Mouse (Mus musculus): Measurements from ENCODE around the gene Ints3. TPM values are rescaled to one million over a fixed set of nuclear protein-coding genes. Genes with fewer than 3 reads are reported as not detected.

The Ints3 gene
- polyA plus RNA-seq, 1 experiment from 2014 or later: 9.2 TPM

GRCm38 (mm10) chr3:90448626-90449025 lies 15.2 kb upstream of the Ints3 start:
- no peaks in the 10 kb centered on the region for H3K9me3 ChIP-seq (ENCODE audit: control insufficient read depth, low read length)
- WGBS: 54% methylated on average over 6 of the region's 6 CpGs
- H3K4me2 ChIP-seq (replicated peaks; ENCODE audit: low read depth): no peak overlapping the region
- TF ChIP-seq EP300 (optimal IDR thresholded peaks at IDR 0.05): no peak
- TF ChIP-seq CTCF (IDR thresholded peaks at IDR 0.05; ENCODE audit: low read depth): no peak
- H3K36me3 ChIP-seq (ENCODE audit: control insufficient read depth, insufficient read depth, low read length): no peaks in the 10 kb centered on the region
- ATAC-seq (ENCODE audit: low FRiP score, low TSS enrichment): no peak
- no peak for DNase-seq (ENCODE audit: low spot score)
- H3K9ac ChIP-seq (ENCODE audit: low read length): no peak overlapping the region
- peaks cover 3% of the 10 kb centered on the region; the same call in 1 of the 2 replicates for H3K4me1 ChIP-seq (replicated peaks; ENCODE audit: control insufficient read depth, insufficient read depth)
- no peak overlapping the region for H3K4me3 ChIP-seq (ENCODE audit: low read depth, low read length)
- no peak overlapping the region for H3K27ac ChIP-seq (replicated peaks)
- no peaks in the 10 kb centered on the region for H3K27me3 ChIP-seq (ENCODE audit: control insufficient read depth, insufficient read depth, low read length)

GRCm38 (mm10) chr3:90447123-90447494 lies 13.7 kb upstream of the Ints3 start:
- DNase-seq (ENCODE audit: low spot score) (peak; percentile 22), ATAC-seq (ENCODE audit: low FRiP score, low TSS enrichment) (peak; percentile 47; the same call in 1 of the 2 replicates)
- Histone ChIP-seq H3K4me2 (replicated peaks; ENCODE audit: low read depth) (peak overlapping the region; percentile 40), H3K9ac (ENCODE audit: low read length) (peak overlapping the region; percentile 41; the same call in 1 of the 2 replicates), H3K9me3 (ENCODE audit: control insufficient read depth, low read length) (no peaks in the 10 kb centered on the region), H3K36me3 (ENCODE audit: control insufficient read depth, insufficient read depth, low read length) (no peaks in the 10 kb centered on the region), H3K27me3 (ENCODE audit: control insufficient read depth, insufficient read depth, low read length) (no peaks in the 10 kb centered on the region), H3K4me3 (ENCODE audit: low read depth, low read length) (peak overlapping the region; percentile 15; the same call in 1 of the 2 replicates), H3K27ac (replicated peaks) (peak overlapping the region; percentile 85), H3K4me1 (replicated peaks; ENCODE audit: control insufficient read depth, insufficient read depth) (peaks cover 3% of the 10 kb centered on the region; the same call in 1 of the 2 replicates)
- WGBS: 40% methylated on average over 7 of the region's 7 CpGs
- TF ChIP-seq EP300 (optimal IDR thresholded peaks at IDR 0.05) (no peak), CTCF (IDR thresholded peaks at IDR 0.05; ENCODE audit: low read depth) (no peak)

GRCm38 (mm10) chr3:90446389-90447122 lies 13.1 kb upstream of the Ints3 start:
- H3K27me3 ChIP-seq (ENCODE audit: control insufficient read depth, insufficient read depth, low read length): no peaks in the 10 kb centered on the region
- 0 out of 2 replicates have a peak, but pooled peaks have one; percentile 1 for TF ChIP-seq CTCF (IDR thresholded peaks at IDR 0.05; ENCODE audit: low read depth)
- no peak for TF ChIP-seq EP300 (optimal IDR thresholded peaks at IDR 0.05)
- ATAC-seq (ENCODE audit: low FRiP score, low TSS enrichment): peak; percentile 94
- peak overlapping the region; percentile 85 for H3K27ac ChIP-seq (replicated peaks)
- H3K4me3 ChIP-seq (ENCODE audit: low read depth, low read length): peak overlapping the region; percentile 15; the same call in 1 of the 2 replicates
- H3K4me1 ChIP-seq (replicated peaks; ENCODE audit: control insufficient read depth, insufficient read depth): peaks cover 3% of the 10 kb centered on the region; the same call in 1 of the 2 replicates
- DNase-seq (ENCODE audit: low spot score): peak; percentile 80
- WGBS: under 1% methylated on average over 17 of the region's 17 CpGs
- H3K36me3 ChIP-seq (ENCODE audit: control insufficient read depth, insufficient read depth, low read length): no peaks in the 10 kb centered on the region
- no peaks in the 10 kb centered on the region for H3K9me3 ChIP-seq (ENCODE audit: control insufficient read depth, low read length)
- peak overlapping the region; percentile 40 for H3K4me2 ChIP-seq (replicated peaks; ENCODE audit: low read depth)
- H3K9ac ChIP-seq (ENCODE audit: low read length): peak overlapping the region; percentile 43

- no peaks in the 10 kb centered on the region for H3K36me3 ChIP-seq (ENCODE audit: control insufficient read depth, insufficient read depth, low read length)
- no peaks in the 10 kb centered on the region for H3K9me3 ChIP-seq (ENCODE audit: control insufficient read depth, low read length)
- 65% methylated on average over 11 of the region's 11 CpGs for WGBS
- peak overlapping the region; percentile 40 for H3K4me2 ChIP-seq (replicated peaks; ENCODE audit: low read depth)
- DNase-seq (ENCODE audit: low spot score) (no peak), ATAC-seq (ENCODE audit: low FRiP score, low TSS enrichment) (no peak)
- H3K4me3 ChIP-seq (ENCODE audit: low read depth, low read length): no peak overlapping the region; the same call in 1 of the 2 replicates
- peak overlapping the region; percentile 85 for H3K27ac ChIP-seq (replicated peaks)
- H3K9ac ChIP-seq (ENCODE audit: low read length): no peak overlapping the region
- TF ChIP-seq EP300 (optimal IDR thresholded peaks at IDR 0.05) (no peak), CTCF (IDR thresholded peaks at IDR 0.05; ENCODE audit: low read depth) (no peak)
- H3K4me1 ChIP-seq (replicated peaks; ENCODE audit: control insufficient read depth, insufficient read depth): peaks cover 3% of the 10 kb centered on the region; the same call in 1 of the 2 replicates
- H3K27me3 ChIP-seq (ENCODE audit: control insufficient read depth, insufficient read depth, low read length): no peaks in the 10 kb centered on the region
Observed at GRCm38 (mm10) chr3:90445417-90446200, 12.2 kb upstream of the Ints3 start.

- no peak overlapping the region for H3K4me3 ChIP-seq (ENCODE audit: low read depth, low read length)
- H3K27ac ChIP-seq (replicated peaks): no peak overlapping the region
- peaks cover 3% of the 10 kb centered on the region; the same call in 1 of the 2 replicates for H3K4me1 ChIP-seq (replicated peaks; ENCODE audit: control insufficient read depth, insufficient read depth)
- H3K9ac ChIP-seq (ENCODE audit: low read length): no peak overlapping the region
- no peaks in the 10 kb centered on the region for H3K9me3 ChIP-seq (ENCODE audit: control insufficient read depth, low read length)
- no peaks in the 10 kb centered on the region for H3K27me3 ChIP-seq (ENCODE audit: control insufficient read depth, insufficient read depth, low read length)
- no peaks in the 10 kb centered on the region for H3K36me3 ChIP-seq (ENCODE audit: control insufficient read depth, insufficient read depth, low read length)
- no peak overlapping the region for H3K4me2 ChIP-seq (replicated peaks; ENCODE audit: low read depth)
- no peak for ATAC-seq (ENCODE audit: low FRiP score, low TSS enrichment)
- no peak for DNase-seq (ENCODE audit: low spot score)
- WGBS: 92% methylated on average over 3 of the region's 3 CpGs
- no peak for TF ChIP-seq CTCF (IDR thresholded peaks at IDR 0.05; ENCODE audit: low read depth)
- TF ChIP-seq EP300 (optimal IDR thresholded peaks at IDR 0.05): no peak
Observed at GRCm38 (mm10) chr3:90443977-90444376, 10.6 kb upstream of the Ints3 start.

Measured in stomach, postnatal 0 days (tissue).